Mouse (Mus musculus) E14TG2a.4 (cell line): Measurements from ENCODE around the gene Midn.
A peak's percentile ranks its signal among the peaks of the same experiment; 100 is the strongest.

Source experiments
- H3K27me3 ChIP-seq: 2 replicates; pipeline ENCODE4 v1.6.1; 2014; ENCODE audit warnings: low read length, control low read depth; ENCODE audit not compliant: insufficient read depth
- H3K36me3 ChIP-seq: 2 replicates; pipeline ENCODE4 v1.6.1; 2014; ENCODE audit warnings: low read length, control low read depth; ENCODE audit not compliant: insufficient read depth
- H3K4me1 ChIP-seq: replicated peaks from 2 replicates; pipeline ENCODE4 v1.6.1; 2014; ENCODE audit warnings: low read depth, low read length, control low read depth
- H3K4me3 ChIP-seq: replicated peaks from 2 replicates; pipeline ENCODE4 v1.5.1; 2014; ENCODE audit warnings: mild to moderate bottlenecking, low read length
- H3K9me3 ChIP-seq: 2 replicates; pipeline ENCODE4 v1.6.1; 2014; ENCODE audit warnings: low read length, control low read depth
- CTCF ChIP-seq: conservative IDR thresholded peaks from 2 replicates; pipeline ENCODE4 v1.5.1; 2014; ENCODE audit warnings: low read length
- NANOG ChIP-seq: IDR thresholded peaks from 2 replicates; pipeline ENCODE4 v1.6.1; 2014; ENCODE audit warnings: borderline replicate concordance, low read length, mixed read lengths
- POU5F1 ChIP-seq: IDR thresholded peaks from 2 replicates; pipeline ENCODE4 v1.6.1; 2014; ENCODE audit warnings: low read length, borderline replicate concordance

Gene Midn

GRCm38 (mm10) chr10:80120146-80120545 lies 27.9 kb upstream of the Midn start:
- Histone ChIP-seq H3K27me3 (no peaks in the 10 kb centered on the region), H3K4me3 (0 out of 2 replicates have a peak overlapping the region, but pooled peaks have one; percentile 13), H3K4me1 (peaks cover 82% of the 10 kb centered on the region), H3K9me3 (no peaks in the 10 kb centered on the region), H3K36me3 (peaks cover 86% of the 10 kb centered on the region)
- TF ChIP-seq CTCF (no peak), NANOG (no peak), POU5F1 (no peak)

GRCm38 (mm10) chr10:80121639-80122038 lies 26.4 kb upstream of the Midn start:
- TF ChIP-seq POU5F1 (no peak), CTCF (no peak), NANOG (no peak)
- peaks cover 96% of the 10 kb centered on the region for H3K4me1 ChIP-seq
- H3K9me3 ChIP-seq, result no peaks in the 10 kb centered on the region
- H3K36me3 ChIP-seq, result peaks cover 99% of the 10 kb centered on the region
- no peak overlapping the region for H3K4me3 ChIP-seq
- no peaks in the 10 kb centered on the region for H3K27me3 ChIP-seq

- Histone ChIP-seq H3K4me3 (no peak overlapping the region), H3K36me3 (peaks cover 98% of the 10 kb centered on the region), H3K9me3 (no peaks in the 10 kb centered on the region), H3K27me3 (no peaks in the 10 kb centered on the region), H3K4me1 (peaks cover 93% of the 10 kb centered on the region)
- TF ChIP-seq POU5F1, result no peak
- no peak for TF ChIP-seq CTCF
- TF ChIP-seq NANOG, result no peak
Measured at GRCm38 (mm10) chr10:80123932-80124562, 24.0 kb upstream of the Midn start.

DNA sequence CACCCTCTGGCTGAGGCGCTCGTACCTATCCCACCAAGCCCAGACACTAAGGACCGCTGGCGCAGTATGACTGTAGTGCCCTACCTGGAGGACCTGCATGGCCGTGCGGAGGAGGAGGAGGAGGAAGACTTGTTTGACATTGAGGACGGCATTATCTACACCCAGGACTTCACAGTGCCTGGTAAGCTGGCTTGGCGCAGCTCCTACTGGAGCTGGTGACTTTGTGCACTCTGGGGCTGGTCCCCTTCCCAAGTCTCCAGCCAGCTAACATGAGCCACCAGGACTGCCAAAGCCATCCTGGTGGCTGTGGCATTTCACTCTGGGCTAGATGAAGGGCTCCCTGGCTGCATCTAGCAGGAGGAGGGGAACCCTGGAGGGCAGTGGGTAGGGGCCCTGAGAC lies 20.2 kb upstream of the Midn start:
- peaks cover 98% of the 10 kb centered on the region for H3K36me3 ChIP-seq
- peaks cover 94% of the 10 kb centered on the region for H3K4me1 ChIP-seq
- no peak for TF ChIP-seq NANOG
- no peak for TF ChIP-seq POU5F1
- no peak for TF ChIP-seq CTCF
- no peaks in the 10 kb centered on the region for H3K27me3 ChIP-seq
- H3K9me3 ChIP-seq, result no peaks in the 10 kb centered on the region
- no peak overlapping the region for H3K4me3 ChIP-seq

DNA sequence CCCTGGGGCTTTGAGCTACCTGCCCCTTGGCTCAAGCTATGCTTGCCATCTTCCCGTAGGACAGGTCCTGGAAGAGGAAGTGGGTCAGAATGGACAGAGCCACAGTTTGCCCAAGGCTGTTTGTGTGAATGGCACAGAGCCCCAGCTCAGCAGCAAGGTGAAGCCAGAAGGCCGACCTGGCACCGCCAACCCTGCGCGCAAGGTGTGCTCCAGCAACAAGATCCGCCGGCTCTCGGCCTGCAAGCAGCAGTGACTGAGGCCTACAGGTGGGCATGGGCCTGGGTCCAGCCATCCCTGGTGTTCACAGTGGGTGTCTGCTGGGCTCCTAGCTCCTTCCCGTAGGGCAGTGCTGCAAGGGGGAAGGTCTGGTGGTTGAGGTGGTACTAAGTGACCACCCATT lies 18.2 kb upstream of the Midn start:
- peaks cover 98% of the 10 kb centered on the region for H3K36me3 ChIP-seq
- no peaks in the 10 kb centered on the region for H3K9me3 ChIP-seq
- H3K4me1 ChIP-seq, result peaks cover 88% of the 10 kb centered on the region
- H3K4me3 ChIP-seq, result peak overlapping the region; percentile 35; the same call in 1 of the 2 replicates
- H3K27me3 ChIP-seq, result no peaks in the 10 kb centered on the region
- TF ChIP-seq POU5F1 (no peak), CTCF (no peak), NANOG (no peak)

- H3K4me3 ChIP-seq, result peak overlapping the region; percentile 62
- TF ChIP-seq POU5F1 (no peak), NANOG (no peak), CTCF (no peak)
- H3K27me3 ChIP-seq, result no peaks in the 10 kb centered on the region
- peaks cover 88% of the 10 kb centered on the region for H3K4me1 ChIP-seq
- peaks cover 98% of the 10 kb centered on the region for H3K36me3 ChIP-seq
- H3K9me3 ChIP-seq, result no peaks in the 10 kb centered on the region
Measured at GRCm38 (mm10) chr10:80130403-80131031, 17.6 kb upstream of the Midn start.

DNA sequence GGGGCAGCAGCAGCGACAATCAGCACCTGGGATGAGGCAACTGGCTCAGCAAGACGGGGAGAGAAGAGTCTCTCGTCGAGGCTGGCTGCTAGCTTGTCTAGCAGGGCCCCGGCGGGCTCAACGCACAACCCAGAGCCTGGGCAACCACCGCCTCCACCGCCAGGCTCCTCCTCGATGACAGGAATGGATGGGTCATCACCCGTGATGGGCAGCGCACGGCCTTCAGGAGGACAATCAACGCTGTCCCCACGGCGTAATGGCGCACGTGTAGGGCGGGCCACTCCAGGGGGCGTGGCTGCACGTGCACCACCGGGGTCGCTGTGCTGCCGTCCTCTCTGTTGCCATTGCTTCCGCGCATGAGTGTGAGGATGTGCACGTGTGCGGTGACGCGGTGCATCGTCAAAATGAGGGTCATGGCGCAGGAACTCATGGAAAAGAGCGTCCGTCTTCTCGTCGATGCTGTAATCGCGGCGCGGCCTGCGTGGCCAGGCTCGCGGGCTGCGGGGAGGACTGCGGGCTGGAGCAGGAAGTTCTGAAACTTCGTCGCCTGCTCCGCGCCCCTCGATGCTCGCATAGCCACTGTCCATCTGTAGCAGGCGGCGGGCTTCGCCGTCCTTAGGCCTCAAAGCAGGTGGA lies 16.6 kb upstream of the Midn start:
- Histone ChIP-seq H3K4me1 (peaks cover 87% of the 10 kb centered on the region), H3K9me3 (no peaks in the 10 kb centered on the region), H3K36me3 (peaks cover 97% of the 10 kb centered on the region), H3K4me3 (peak overlapping the region; percentile 62), H3K27me3 (no peaks in the 10 kb centered on the region)
- TF ChIP-seq CTCF (no peak), NANOG (no peak), POU5F1 (no peak)

DNA sequence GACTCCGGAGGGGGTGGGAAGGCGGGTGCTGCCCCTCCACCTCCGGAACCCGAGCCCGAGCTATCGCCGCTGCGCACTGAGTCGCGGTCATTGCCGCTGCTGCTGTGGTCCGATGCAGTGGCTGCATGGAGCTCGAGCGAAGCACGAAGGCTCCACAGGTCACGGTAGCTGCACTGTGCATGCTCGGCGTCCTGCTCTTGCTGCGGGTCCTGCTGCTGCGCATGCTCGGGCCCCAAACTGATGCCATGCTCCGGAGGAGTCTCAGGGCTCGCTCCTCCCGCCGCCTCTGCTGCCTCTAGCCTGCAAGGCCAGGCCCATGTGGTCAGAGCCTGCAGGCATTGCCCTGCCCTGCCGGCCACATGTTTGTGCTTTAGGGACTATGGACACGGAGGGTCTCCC lies 16.1 kb upstream of the Midn start:
- Histone ChIP-seq H3K27me3 (no peaks in the 10 kb centered on the region; the same call in 1 of the 2 replicates), H3K9me3 (no peaks in the 10 kb centered on the region), H3K36me3 (peaks cover 92% of the 10 kb centered on the region), H3K4me3 (peak overlapping the region; percentile 62), H3K4me1 (peaks cover 89% of the 10 kb centered on the region)
- TF ChIP-seq NANOG, result no peak
- no peak for TF ChIP-seq CTCF
- no peak for TF ChIP-seq POU5F1
